Mouse (Mus musculus) erythroblast, embryonic 14.5 days (primary cell): ENCODE data around the gene E2f8. TPM values are rescaled to one million over a fixed set of nuclear protein-coding genes. Genes with fewer than 3 reads are reported as not detected.

ENCODE experiments used
- H3K27me3 ChIP-seq: 2 replicates; pipeline ENCODE4 v1.6.1; 2012; ENCODE audit warnings: inconsistent platforms; ENCODE audit not compliant: control insufficient read depth
- H3K36me3 ChIP-seq: 2 replicates; pipeline ENCODE4 v1.6.1; 2012; ENCODE audit warnings: mild to moderate bottlenecking, inconsistent platforms; ENCODE audit not compliant: control insufficient read depth
- H3K4me1 ChIP-seq: 2 replicates; pipeline ENCODE4 v1.6.1; 2012; ENCODE audit warnings: inconsistent platforms; ENCODE audit not compliant: control insufficient read depth
- H3K4me3 ChIP-seq: replicated peaks from 2 replicates; pipeline ENCODE3; 2012; ENCODE audit warnings: moderate library complexity, mild to moderate bottlenecking, inconsistent platforms
- H3K9me3 ChIP-seq: 2 replicates; pipeline ENCODE4 v1.6.1; 2012; ENCODE audit warnings: low read length, inconsistent platforms, mixed read lengths; ENCODE audit not compliant: control insufficient read depth
- GATA1 ChIP-seq: IDR thresholded peaks from 2 replicates; pipeline ENCODE4 v1.6.1; 2012; ENCODE audit warnings: low read length, inconsistent platforms, mixed read lengths
- TAL1 ChIP-seq: IDR thresholded peaks from 3 replicates; pipeline ENCODE4 v1.6.1; 2012; ENCODE audit warnings: low read length, inconsistent platforms, mixed read lengths
- polyA plus RNA-seq: library from polyadenylated mRNA; stranded (reverse); fragments of >175 nt; gene quantifications from 2 replicates; pipeline ENCODE4 v1.2.3, GENCODE M21; 2012

E2f8 gene
- polyA plus RNA-seq, 1 experiment, result 19.5 TPM

- Histone ChIP-seq H3K9me3 (no peaks in the 10 kb centered on the region), H3K36me3 (no peaks in the 10 kb centered on the region), H3K4me3 (no peak overlapping the region), H3K4me1 (no peaks in the 10 kb centered on the region), H3K27me3 (no peaks in the 10 kb centered on the region)
- TF ChIP-seq TAL1 (no peak), GATA1 (no peak)
Measured at GRCm38 (mm10) chr7:48834989-48835626, 46.3 kb downstream of the E2f8 start.

GRCm38 (mm10) chr7:48834371-48834970 lies 46.9 kb downstream of the E2f8 start:
- H3K9me3 ChIP-seq, result no peaks in the 10 kb centered on the region
- no peaks in the 10 kb centered on the region for H3K36me3 ChIP-seq
- H3K4me1 ChIP-seq, result no peaks in the 10 kb centered on the region
- TF ChIP-seq GATA1 (no peak), TAL1 (no peak)
- H3K27me3 ChIP-seq, result no peaks in the 10 kb centered on the region
- H3K4me3 ChIP-seq, result no peak overlapping the region

GRCm38 (mm10) chr7:48832735-48833134 lies 48.7 kb downstream of the E2f8 start:
- TF ChIP-seq TAL1, result no peak
- TF ChIP-seq GATA1, result no peak
- no peak overlapping the region for H3K4me3 ChIP-seq
- no peaks in the 10 kb centered on the region for H3K4me1 ChIP-seq
- no peaks in the 10 kb centered on the region for H3K27me3 ChIP-seq
- peaks cover 6% of the 10 kb centered on the region for H3K36me3 ChIP-seq
- H3K9me3 ChIP-seq, result no peaks in the 10 kb centered on the region

GRCm38 (mm10) chr7:48830395-48830794 lies 51.0 kb downstream of the E2f8 start:
- no peaks in the 10 kb centered on the region for H3K27me3 ChIP-seq
- no peaks in the 10 kb centered on the region for H3K9me3 ChIP-seq
- H3K36me3 ChIP-seq, result peaks cover 25% of the 10 kb centered on the region
- H3K4me3 ChIP-seq, result no peak overlapping the region
- H3K4me1 ChIP-seq, result no peaks in the 10 kb centered on the region
- no peak for TF ChIP-seq TAL1
- no peak for TF ChIP-seq GATA1

GRCm38 (mm10) chr7:48829177-48829910 lies 52.1 kb downstream of the E2f8 start:
- H3K36me3 ChIP-seq, result peaks cover 35% of the 10 kb centered on the region
- TF ChIP-seq TAL1 (no peak), GATA1 (no peak)
- H3K4me3 ChIP-seq, result no peak overlapping the region
- H3K9me3 ChIP-seq, result no peaks in the 10 kb centered on the region
- H3K27me3 ChIP-seq, result no peaks in the 10 kb centered on the region
- H3K4me1 ChIP-seq, result no peaks in the 10 kb centered on the region

- H3K36me3 ChIP-seq, result peaks cover 65% of the 10 kb centered on the region
- no peaks in the 10 kb centered on the region for H3K27me3 ChIP-seq
- no peaks in the 10 kb centered on the region for H3K4me1 ChIP-seq
- TF ChIP-seq GATA1 (no peak), TAL1 (no peak)
- no peak overlapping the region for H3K4me3 ChIP-seq
- H3K9me3 ChIP-seq, result no peaks in the 10 kb centered on the region
Measured at GRCm38 (mm10) chr7:48825170-48825569, 56.2 kb downstream of the E2f8 start.

- no peaks in the 10 kb centered on the region for H3K9me3 ChIP-seq
- H3K36me3 ChIP-seq, result peaks cover 70% of the 10 kb centered on the region
- no peaks in the 10 kb centered on the region for H3K4me1 ChIP-seq
- no peak for TF ChIP-seq GATA1
- no peaks in the 10 kb centered on the region for H3K27me3 ChIP-seq
- no peak overlapping the region for H3K4me3 ChIP-seq
Measured at GRCm38 (mm10) chr7:48824671-48825070, 56.7 kb downstream of the E2f8 start.

GRCm38 (mm10) chr7:48823621-48824020 lies 57.8 kb downstream of the E2f8 start:
- Histone ChIP-seq H3K4me1 (no peaks in the 10 kb centered on the region), H3K4me3 (no peak overlapping the region), H3K36me3 (peaks cover 76% of the 10 kb centered on the region), H3K9me3 (no peaks in the 10 kb centered on the region), H3K27me3 (no peaks in the 10 kb centered on the region)
- TF ChIP-seq GATA1 (no peak), TAL1 (no peak)

GRCm38 (mm10) chr7:48821654-48822053 lies 59.7 kb downstream of the E2f8 start:
- Histone ChIP-seq H3K27me3 (no peaks in the 10 kb centered on the region), H3K36me3 (peaks cover 73% of the 10 kb centered on the region), H3K4me3 (no peak overlapping the region), H3K4me1 (no peaks in the 10 kb centered on the region), H3K9me3 (no peaks in the 10 kb centered on the region)
- TF ChIP-seq TAL1, result no peak
- no peak for TF ChIP-seq GATA1

Other genes with a start within 250 kb of the E2f8 start
- gene Mrgprb3, start 237.8 kb downstream of the E2f8 start, polyA plus RNA-seq, result not detected in 2 replicates
- 0.05 and 0.08 TPM in 2 replicates for gene Zdhhc13, start 92.6 kb downstream of the E2f8 start, polyA plus RNA-seq
- not detected in 2 replicates for gene Csrp3, start 33.6 kb downstream of the E2f8 start, polyA plus RNA-seq
- gene Nav2, start 27.1 kb upstream of the E2f8 start, polyA plus RNA-seq, result 0.06 and 0.11 TPM in 2 replicates